Mouse (Mus musculus) inflammation-experienced regulatory T-cells, adult 6 months (primary cell): ENCODE results near the gene Zbp1. TPM values are rescaled to one million over a fixed set of nuclear protein-coding genes. Genes with fewer than 3 reads are reported as not detected.

Experiments
- ATAC-seq: one replicate; pipeline ENCODE4 v1.8.0; 2017
- polyA plus RNA-seq, 3 experiments: library from polyadenylated mRNA; unstranded; fragments of 100-300 nt; shearing (Covaris generic); gene quantifications; one replicate each; pipeline ENCODE4 v1.2.1; 2017

The Zbp1 gene
- polyA plus RNA-seq, 3 experiments from 2014 or later: 72.5 to 144 (median 103) TPM

GRCm38 (mm10) chr2:173247197-173247596 lies 28.5 kb upstream of the Zbp1 start:
- no peak for ATAC-seq

GRCm38 (mm10) chr2:173246688-173247087 lies 28.0 kb upstream of the Zbp1 start:
- ATAC-seq: no peak

- no peak for ATAC-seq
Measured at GRCm38 (mm10) chr2:173245258-173245657, 26.5 kb upstream of the Zbp1 start.

- no peak for ATAC-seq
Measured at GRCm38 (mm10) chr2:173244108-173244507, 25.4 kb upstream of the Zbp1 start.

GRCm38 (mm10) chr2:173243616-173244015 lies 24.9 kb upstream of the Zbp1 start:
- ATAC-seq: no peak

- no peak for ATAC-seq
Measured at GRCm38 (mm10) chr2:173242874-173243273, 24.2 kb upstream of the Zbp1 start.

- ATAC-seq: no peak
Measured at GRCm38 (mm10) chr2:173240738-173241137, 22.0 kb upstream of the Zbp1 start.

- no peak for ATAC-seq
Measured at GRCm38 (mm10) chr2:173238522-173238921, 19.8 kb upstream of the Zbp1 start.

- ATAC-seq: peak; percentile 62
Measured at GRCm38 (mm10) chr2:173235435-173236332, 17.0 kb upstream of the Zbp1 start.

- ATAC-seq: no peak
Measured at GRCm38 (mm10) chr2:173232766-173233099, 14.0 kb upstream of the Zbp1 start.

GRCm38 (mm10) chr2:173232065-173232765 lies 13.5 kb upstream of the Zbp1 start:
- no peak for ATAC-seq

- peak; percentile 93 for ATAC-seq
Measured at GRCm38 (mm10) chr2:173229578-173230224, 11.0 kb upstream of the Zbp1 start.

GRCm38 (mm10) chr2:173228567-173228966 lies 9.8 kb upstream of the Zbp1 start:
- ATAC-seq: no peak

GRCm38 (mm10) chr2:173226792-173227191 lies 8.1 kb upstream of the Zbp1 start:
- ATAC-seq: no peak

GRCm38 (mm10) chr2:173225906-173226305 lies 7.2 kb upstream of the Zbp1 start:
- ATAC-seq: no peak

- ATAC-seq: no peak
Measured at GRCm38 (mm10) chr2:173224832-173225231, 6.1 kb upstream of the Zbp1 start.

GRCm38 (mm10) chr2:173224097-173224496 lies 5.4 kb upstream of the Zbp1 start:
- no peak for ATAC-seq

GRCm38 (mm10) chr2:173223496-173223895 lies 4.8 kb upstream of the Zbp1 start:
- ATAC-seq: no peak

GRCm38 (mm10) chr2:173220754-173221153 lies 2.0 kb upstream of the Zbp1 start:
- no peak for ATAC-seq

GRCm38 (mm10) chr2:173219256-173219954 lies 682 bp upstream of the Zbp1 start:
- peak; percentile 10 for ATAC-seq

- ATAC-seq: no peak
Measured at GRCm38 (mm10) chr2:173217763-173218258, 912 bp downstream of the Zbp1 start.

GRCm38 (mm10) chr2:173217246-173217645 lies 1.5 kb downstream of the Zbp1 start:
- ATAC-seq: no peak

GRCm38 (mm10) chr2:173216840-173217239 lies 1.9 kb downstream of the Zbp1 start:
- no peak for ATAC-seq
